In the genomic region with DNA sequence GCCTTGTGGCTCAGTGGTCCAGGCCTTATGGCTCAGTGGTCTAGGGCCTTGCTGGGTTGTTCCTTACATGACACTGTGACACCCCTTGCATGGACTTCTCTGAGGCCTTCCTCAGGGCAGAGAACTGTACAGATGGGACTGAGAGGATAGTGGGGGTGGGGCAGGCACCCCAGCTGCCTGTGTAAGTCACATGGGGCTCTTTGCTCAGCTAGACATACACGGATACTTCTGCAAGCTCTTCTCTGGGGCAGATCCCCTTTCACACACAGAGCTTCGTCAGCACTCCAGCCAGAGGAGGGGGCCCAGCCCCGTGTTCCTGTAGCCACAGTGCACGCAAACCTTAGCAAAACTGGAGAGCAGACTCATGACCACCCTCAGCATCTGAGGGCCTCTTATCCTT, we compare ENCODE assay signal across 9 mouse cellular contexts.
A peak's percentile ranks its signal among the peaks of the same experiment; 100 is the strongest.
DNase-seq lines count a peak whose midpoint lies in the region; ATAC-seq lines count a peak whose summit lies in the region.
"Had no signal": no experiment of that assay in that cellular context is flagged by ENCODE, and none has a peak within 500 bp of the region (broad histone marks: within the 10 kb centered on the region; RNA-seq: fewer than 3 reads in every experiment).

No protein-coding gene starts in this region.

- H3K27ac ChIP-seq in hindbrain, embryonic 13.5 days: peak overlapping the region; percentile 58
- H3K27ac ChIP-seq in neural tube, embryonic 15.5 days (replicated peaks): peak overlapping the region; percentile 60; the same call in 1 of the 2 replicates
- H3K27ac ChIP-seq: liver, embryonic 13.5 days had no signal

- intact Hi-C loops in left cerebral cortex, postnatal 25 days (cut with DNase I): no loop called here
- intact Hi-C loops in left cerebral cortex, postnatal 36 days (cut with DNase I): no loop called here

- no peak overlapping the region for H3K4me2 ChIP-seq in hindbrain, embryonic 13.5 days
- H3K4me2 ChIP-seq in neural tube, embryonic 15.5 days: no peak overlapping the region
- H3K4me2 ChIP-seq: liver, embryonic 13.5 days had no signal

- peaks cover 19% of the 10 kb centered on the region for H3K4me1 ChIP-seq in hindbrain, embryonic 13.5 days (replicated peaks)
- H3K4me1 ChIP-seq in neural tube, embryonic 15.5 days: peaks cover 19% of the 10 kb centered on the region

- H3K9ac ChIP-seq in hindbrain, embryonic 13.5 days: no peak overlapping the region
- H3K9ac ChIP-seq in neural tube, embryonic 15.5 days (replicated peaks): no peak overlapping the region
- H3K9ac ChIP-seq: liver, embryonic 13.5 days had no signal

- no peak for ATAC-seq in hindbrain, embryonic 13.5 days (ENCODE audit: low FRiP score)
- ATAC-seq in neural tube, embryonic 15.5 days (ENCODE audit: low FRiP score): no peak

- no peaks in the 10 kb centered on the region for H3K36me3 ChIP-seq in hindbrain, embryonic 13.5 days
- H3K36me3 ChIP-seq in neural tube, embryonic 15.5 days: no peaks in the 10 kb centered on the region
- H3K36me3 ChIP-seq: liver, embryonic 13.5 days had no signal

- 57% methylated on average over 4 of the region's 4 CpGs for WGBS in hindbrain, embryonic 13.5 days
- WGBS in neural tube, embryonic 15.5 days: 42% methylated on average over 4 of the region's 4 CpGs

- no peaks in the 10 kb centered on the region for H3K9me3 ChIP-seq in hindbrain, embryonic 13.5 days
- H3K9me3 ChIP-seq in neural tube, embryonic 15.5 days (replicated peaks): no peaks in the 10 kb centered on the region
- H3K9me3 ChIP-seq: liver, embryonic 13.5 days had no signal

- DNase-seq in embryo, embryonic 10.5 days (ENCODE audit: low spot score): peak; percentile 24
- no peak for DNase-seq in embryo, embryonic 10 days (ENCODE audit: low spot score)
- DNase-seq in left cerebral cortex, postnatal 25 days (ENCODE audit: low spot score in 2 of 2): peak; percentile 19 to 25
- no peak for DNase-seq in left cerebral cortex, postnatal 36 days (ENCODE audit: low spot score in 2 of 2)
- no peak for DNase-seq in adrenal gland, adult 2 months
- no peak for DNase-seq in cerebellum, adult 11-12 months
- DNase-seq: liver, embryonic 13.5 days had no signal

- H3K27me3 ChIP-seq in hindbrain, embryonic 13.5 days: no peaks in the 10 kb centered on the region
- H3K27me3 ChIP-seq in neural tube, embryonic 15.5 days (replicated peaks): no peaks in the 10 kb centered on the region
- H3K27me3 ChIP-seq: liver, embryonic 13.5 days had no signal

- H3K4me3 ChIP-seq in hindbrain, embryonic 13.5 days: no peak overlapping the region
- no peak overlapping the region for H3K4me3 ChIP-seq in neural tube, embryonic 15.5 days (replicated peaks)
- H3K4me3 ChIP-seq: liver, embryonic 13.5 days had no signal

Comparison
In these comparisons a context has a peak if more than half of its experiments do, and no peak if none do; other contexts are left out.
1. DNase-seq: peak in embryo, embryonic 10.5 days (single experiment) and left cerebral cortex, postnatal 25 days (2 of 2); none in embryo, embryonic 10 days (single experiment), left cerebral cortex, postnatal 36 days (0 of 2), adrenal gland, adult 2 months (single experiment) and cerebellum, adult 11-12 months (single experiment).